Mouse (Mus musculus) neural tube, embryonic 13.5 days (tissue): ENCODE results near the gene Per3. TPM values are rescaled to one million over a fixed set of nuclear protein-coding genes. Genes with fewer than 3 reads are reported as not detected.
A peak's percentile ranks its signal among the peaks of the same experiment; 100 is the strongest.

ENCODE experiments used
- ATAC-seq: fragments of 200-750 bp; cut with Nextera tagmentation; 2 replicates; pipeline ENCODE4 v1.8.0; 2017; ENCODE audit warnings: low read depth, mild to moderate bottlenecking, moderate TSS enrichment, moderate library complexity
- H3K27ac ChIP-seq: fragments of 300-500 bp; sonication (generic); replicated peaks from 2 replicates; pipeline ENCODE4 v1.5.1; 2015; ENCODE audit warnings: moderate library complexity, mild to moderate bottlenecking, inconsistent platforms
- H3K27me3 ChIP-seq: fragments of 300-500 bp; sonication (generic); 2 replicates; pipeline ENCODE4 v1.6.1; 2015; ENCODE audit warnings: mild to moderate bottlenecking, inconsistent platforms
- H3K36me3 ChIP-seq: fragments of 300-500 bp; sonication (generic); 2 replicates; pipeline ENCODE4 v1.6.1; 2015; ENCODE audit warnings: mild to moderate bottlenecking, inconsistent platforms
- H3K4me1 ChIP-seq: fragments of 300-500 bp; sonication (generic); replicated peaks from 2 replicates; pipeline ENCODE4 v1.6.1; 2015; ENCODE audit warnings: inconsistent platforms
- H3K4me2 ChIP-seq: fragments of 300-500 bp; sonication (generic); 2 replicates; pipeline ENCODE4 v1.6.1; 2015; ENCODE audit warnings: inconsistent platforms, mild to moderate bottlenecking, moderate library complexity
- H3K4me3 ChIP-seq: fragments of 300-500 bp; sonication (generic); 2 replicates; pipeline ENCODE4 v1.5.1; 2015; ENCODE audit warnings: mild to moderate bottlenecking, inconsistent platforms
- H3K9ac ChIP-seq: fragments of 300-500 bp; sonication (generic); 2 replicates; pipeline ENCODE4 v1.6.1; 2015; ENCODE audit warnings: moderate library complexity, mild to moderate bottlenecking, inconsistent platforms
- H3K9me3 ChIP-seq: fragments of 300-500 bp; sonication (generic); 2 replicates; pipeline ENCODE4 v1.6.1; 2016; ENCODE audit warnings: inconsistent platforms
- WGBS: fragments of 180-500 bp; shearing (Covaris S2); methylation state at CpG from one replicate; pipeline ENCODE4 v1.1.7; 2015; 5-methylcytosine and 5-hydroxymethylcytosine counted together
- polyA plus RNA-seq: library from polyadenylated mRNA; unstranded; fragments of >200 nt; fragmentation: Nextera tagmentation; extraction: Ambion mirVana; gene quantifications from 2 replicates; pipeline ENCODE4 v1.2.1, GENCODE M21; 2015

Per3 gene
- polyA plus RNA-seq = 3.7 and 3.9 TPM in 2 replicates

GRCm38 (mm10) chr4:151044037-151044943 lies at the start of gene Per3:
TSS of gene Per3 (minus strand) at chr4:151044665.
- H3K4me2 ChIP-seq = peak within 1 kb of the TSS; percentile 97
- peaks cover 27% of the 10 kb centered on the region for H3K36me3 ChIP-seq
- peaks cover 16% of the 10 kb centered on the region for H3K4me1 ChIP-seq
- H3K9me3 ChIP-seq = no peaks in the 10 kb centered on the region
- ATAC-seq = peak; percentile 96
- peaks cover 13% of the 10 kb centered on the region for H3K27me3 ChIP-seq
- H3K27ac ChIP-seq = peak within 1 kb of the TSS; percentile 62; the same call in 1 of the 2 replicates
- 1% methylated on average over 79 of the region's 79 CpGs for WGBS
- peak within 1 kb of the TSS; percentile 62 for H3K4me3 ChIP-seq
- H3K9ac ChIP-seq = peak within 1 kb of the TSS; percentile 70

- H3K4me3 ChIP-seq = no peak within 1 kb of the TSS
- 0 out of 2 replicates have a peak within 1 kb of the TSS, but pooled peaks have one; percentile 1 for H3K9ac ChIP-seq
- ATAC-seq = no peak
- H3K4me1 ChIP-seq = peaks cover 33% of the 10 kb centered on the region
- H3K27me3 ChIP-seq = no peaks in the 10 kb centered on the region
- H3K27ac ChIP-seq = no peak within 1 kb of the TSS
- WGBS = 92% methylated on average over 7 of the region's 7 CpGs
- no peaks in the 10 kb centered on the region for H3K9me3 ChIP-seq
- H3K36me3 ChIP-seq = peaks cover 52% of the 10 kb centered on the region
- no peak within 1 kb of the TSS for H3K4me2 ChIP-seq
Observed at GRCm38 (mm10) chr4:151089270-151089669, 44.8 kb upstream of the Per3 start, which contains the start of gene Gm13090. TSS of gene Gm13090 (plus strand) at chr4:151089570.

- 0 out of 2 replicates have a peak overlapping the region, but pooled peaks have one; percentile 1 for H3K9ac ChIP-seq
- peaks cover 33% of the 10 kb centered on the region for H3K4me1 ChIP-seq
- H3K27ac ChIP-seq = no peak overlapping the region
- no peak overlapping the region for H3K4me3 ChIP-seq
- 95% methylated on average over 14 of the region's 14 CpGs for WGBS
- H3K9me3 ChIP-seq = no peaks in the 10 kb centered on the region
- no peak for ATAC-seq
- peaks cover 52% of the 10 kb centered on the region for H3K36me3 ChIP-seq
- no peaks in the 10 kb centered on the region for H3K27me3 ChIP-seq
- H3K4me2 ChIP-seq = no peak overlapping the region
Observed at GRCm38 (mm10) chr4:151088819-151089218, 44.4 kb upstream of the Per3 start.

GRCm38 (mm10) chr4:151087358-151087757 lies 42.9 kb upstream of the Per3 start:
- H3K27ac ChIP-seq = no peak overlapping the region
- H3K9me3 ChIP-seq = no peaks in the 10 kb centered on the region
- peaks cover 44% of the 10 kb centered on the region for H3K4me1 ChIP-seq
- no peak for ATAC-seq
- no peak overlapping the region for H3K4me2 ChIP-seq
- no peaks in the 10 kb centered on the region for H3K27me3 ChIP-seq
- no peak overlapping the region for H3K9ac ChIP-seq
- peaks cover 66% of the 10 kb centered on the region for H3K36me3 ChIP-seq
- H3K4me3 ChIP-seq = no peak overlapping the region
- WGBS = 100% methylated on average over 1 of the region's 1 CpGs

GRCm38 (mm10) chr4:151083027-151083426 lies 38.6 kb upstream of the Per3 start:
- Histone ChIP-seq H3K9me3 (no peaks in the 10 kb centered on the region), H3K4me3 (no peak overlapping the region), H3K27ac (peak overlapping the region; percentile 49; the same call in 1 of the 2 replicates), H3K4me1 (peaks cover 19% of the 10 kb centered on the region; the same call in 1 of the 2 replicates), H3K9ac (no peak overlapping the region), H3K27me3 (no peaks in the 10 kb centered on the region), H3K4me2 (no peak overlapping the region), H3K36me3 (peaks cover 100% of the 10 kb centered on the region)
- no peak for ATAC-seq
- 53% methylated on average over 5 of the region's 5 CpGs for WGBS

GRCm38 (mm10) chr4:151081977-151082376 lies 37.5 kb upstream of the Per3 start:
- Histone ChIP-seq H3K36me3 (peaks cover 100% of the 10 kb centered on the region), H3K4me1 (peaks cover 19% of the 10 kb centered on the region; the same call in 1 of the 2 replicates), H3K27me3 (no peaks in the 10 kb centered on the region), H3K4me2 (no peak overlapping the region), H3K9me3 (no peaks in the 10 kb centered on the region), H3K4me3 (no peak overlapping the region), H3K27ac (no peak overlapping the region), H3K9ac (no peak overlapping the region)
- 90% methylated on average over 13 of the region's 13 CpGs for WGBS
- no peak for ATAC-seq

- H3K27me3 ChIP-seq = no peaks in the 10 kb centered on the region
Observed at GRCm38 (mm10) chr4:151081355-151081754, 36.9 kb upstream of the Per3 start.

GRCm38 (mm10) chr4:151074817-151075216 lies 30.4 kb upstream of the Per3 start:
- Histone ChIP-seq H3K27me3 (no peaks in the 10 kb centered on the region), H3K4me3 (no peak overlapping the region), H3K4me2 (no peak overlapping the region), H3K9ac (no peak overlapping the region), H3K36me3 (peaks cover 100% of the 10 kb centered on the region), H3K27ac (no peak overlapping the region), H3K4me1 (no peaks in the 10 kb centered on the region), H3K9me3 (no peaks in the 10 kb centered on the region)
- WGBS = 94% methylated on average over 15 of the region's 15 CpGs
- ATAC-seq = no peak

More at GRCm38 (mm10) chr4:151081355-151081754, 36.9 kb upstream of the Per3 start:
- H3K9ac ChIP-seq = no peak overlapping the region
- peaks cover 100% of the 10 kb centered on the region for H3K36me3 ChIP-seq
- H3K4me3 ChIP-seq = no peak overlapping the region
- H3K4me1 ChIP-seq = peaks cover 18% of the 10 kb centered on the region; the same call in 1 of the 2 replicates
- no peak overlapping the region for H3K4me2 ChIP-seq
- no peaks in the 10 kb centered on the region for H3K9me3 ChIP-seq
- no peak overlapping the region for H3K27ac ChIP-seq
- no peak for ATAC-seq
- WGBS = 62% methylated on average over 2 of the region's 2 CpGs

GRCm38 (mm10) chr4:151073108-151073744 lies 28.8 kb upstream of the Per3 start:
- H3K4me3 ChIP-seq = no peak overlapping the region
- no peak overlapping the region for H3K4me2 ChIP-seq
- H3K9ac ChIP-seq = no peak overlapping the region
- H3K4me1 ChIP-seq = no peaks in the 10 kb centered on the region
- no peak overlapping the region for H3K27ac ChIP-seq
- peak; percentile 68 for ATAC-seq
- H3K27me3 ChIP-seq = no peaks in the 10 kb centered on the region
- H3K36me3 ChIP-seq = peaks cover 99% of the 10 kb centered on the region
- H3K9me3 ChIP-seq = no peaks in the 10 kb centered on the region
- 61% methylated on average over 13 of the region's 13 CpGs for WGBS

GRCm38 (mm10) chr4:151070962-151071361 lies 26.5 kb upstream of the Per3 start:
- peaks cover 96% of the 10 kb centered on the region for H3K36me3 ChIP-seq
- WGBS = 88% methylated on average over 7 of the region's 7 CpGs
- H3K4me1 ChIP-seq = no peaks in the 10 kb centered on the region
- ATAC-seq = no peak
- H3K9ac ChIP-seq = no peak overlapping the region
- no peaks in the 10 kb centered on the region for H3K27me3 ChIP-seq
- H3K4me2 ChIP-seq = no peak overlapping the region
- H3K9me3 ChIP-seq = no peaks in the 10 kb centered on the region
- no peak overlapping the region for H3K4me3 ChIP-seq
- H3K27ac ChIP-seq = no peak overlapping the region

GRCm38 (mm10) chr4:151068751-151069150 lies 24.3 kb upstream of the Per3 start:
- no peak overlapping the region for H3K27ac ChIP-seq
- H3K9me3 ChIP-seq = no peaks in the 10 kb centered on the region
- no peak overlapping the region for H3K4me2 ChIP-seq
- no peak for ATAC-seq
- no peak overlapping the region for H3K4me3 ChIP-seq
- 83% methylated on average over 4 of the region's 4 CpGs for WGBS
- no peak overlapping the region for H3K9ac ChIP-seq
- no peaks in the 10 kb centered on the region for H3K4me1 ChIP-seq
- peaks cover 86% of the 10 kb centered on the region for H3K36me3 ChIP-seq
- H3K27me3 ChIP-seq = no peaks in the 10 kb centered on the region

- Histone ChIP-seq H3K4me3 (no peak overlapping the region), H3K36me3 (peaks cover 43% of the 10 kb centered on the region), H3K27ac (no peak overlapping the region), H3K4me2 (no peak overlapping the region), H3K27me3 (no peaks in the 10 kb centered on the region), H3K4me1 (peaks cover 26% of the 10 kb centered on the region), H3K9ac (no peak overlapping the region), H3K9me3 (no peaks in the 10 kb centered on the region)
- WGBS = 88% methylated on average over 4 of the region's 4 CpGs
- ATAC-seq = no peak
Observed at GRCm38 (mm10) chr4:151059566-151059965, 15.1 kb upstream of the Per3 start.
